Mouse (Mus musculus) kidney, embryonic 14.5 days (tissue): Measurements from ENCODE around the gene Gprin2. TPM values are rescaled to one million over a fixed set of nuclear protein-coding genes. Genes with fewer than 3 reads are reported as not detected.

ENCODE experiments used
- ATAC-seq: fragments of 200-750 bp; cut with Nextera tagmentation; 2 replicates; pipeline ENCODE4 v1.8.0; 2017; ENCODE audit warnings: moderate number of reproducible peaks, mild to moderate bottlenecking, moderate TSS enrichment, moderate library complexity; ENCODE audit not compliant: low FRiP score, low TSS enrichment
- H3K27ac ChIP-seq: fragments of 300-500 bp; sonication (generic); 2 replicates; pipeline ENCODE4 v1.5.1; 2014; ENCODE audit warnings: low read depth, mild to moderate bottlenecking, low read length, moderate library complexity, mixed read lengths
- H3K27me3 ChIP-seq: fragments of 300-500 bp; sonication (generic); 2 replicates; pipeline ENCODE4 v1.6.1; 2014; ENCODE audit warnings: mild to moderate bottlenecking, low read length; ENCODE audit not compliant: control insufficient read depth, insufficient read depth
- H3K36me3 ChIP-seq: fragments of 300-500 bp; sonication (generic); 2 replicates; pipeline ENCODE4 v1.6.1; 2014; ENCODE audit warnings: low read length, mixed read lengths; ENCODE audit not compliant: control insufficient read depth, insufficient read depth
- H3K4me1 ChIP-seq: fragments of 300-500 bp; sonication (generic); 2 replicates; pipeline ENCODE4 v1.6.1; 2014; ENCODE audit warnings: low read length, mixed read lengths; ENCODE audit not compliant: control insufficient read depth, insufficient read depth
- H3K4me2 ChIP-seq: fragments of 300-500 bp; sonication (generic); replicated peaks from 2 replicates; pipeline ENCODE4 v1.6.1; 2014; ENCODE audit warnings: low read depth, mild to moderate bottlenecking, low read length
- H3K4me3 ChIP-seq: fragments of 300-500 bp; sonication (generic); 2 replicates; pipeline ENCODE4 v1.5.1; 2014; ENCODE audit warnings: mild to moderate bottlenecking, low read length
- H3K9ac ChIP-seq: fragments of 300-500 bp; sonication (generic); 2 replicates; pipeline ENCODE4 v1.6.1; 2014; ENCODE audit warnings: low read depth, mild to moderate bottlenecking, low read length, moderate library complexity
- H3K9me3 ChIP-seq: fragments of 300-500 bp; sonication (generic); 2 replicates; pipeline ENCODE4 v1.6.1; 2016; ENCODE audit warnings: low read length; ENCODE audit not compliant: control insufficient read depth
- WGBS: fragments of 180-500 bp; shearing (Covaris S2); extraction: QIAGEN DNeasy Blood & Tissue Kit; methylation state at CpG from one replicate; pipeline ENCODE4 v1.1.7; 2014; 5-methylcytosine and 5-hydroxymethylcytosine counted together
- polyA plus RNA-seq: library from polyadenylated mRNA; unstranded; fragments of >200 nt; fragmentation: Nextera tagmentation; extraction: Ambion mirVana; gene quantifications from 2 replicates; pipeline ENCODE4 v1.2.1, GENCODE M21; 2014

The Gprin2 gene
- polyA plus RNA-seq, 1 experiment from 2014 or later, result 0.42 TPM

DNA sequence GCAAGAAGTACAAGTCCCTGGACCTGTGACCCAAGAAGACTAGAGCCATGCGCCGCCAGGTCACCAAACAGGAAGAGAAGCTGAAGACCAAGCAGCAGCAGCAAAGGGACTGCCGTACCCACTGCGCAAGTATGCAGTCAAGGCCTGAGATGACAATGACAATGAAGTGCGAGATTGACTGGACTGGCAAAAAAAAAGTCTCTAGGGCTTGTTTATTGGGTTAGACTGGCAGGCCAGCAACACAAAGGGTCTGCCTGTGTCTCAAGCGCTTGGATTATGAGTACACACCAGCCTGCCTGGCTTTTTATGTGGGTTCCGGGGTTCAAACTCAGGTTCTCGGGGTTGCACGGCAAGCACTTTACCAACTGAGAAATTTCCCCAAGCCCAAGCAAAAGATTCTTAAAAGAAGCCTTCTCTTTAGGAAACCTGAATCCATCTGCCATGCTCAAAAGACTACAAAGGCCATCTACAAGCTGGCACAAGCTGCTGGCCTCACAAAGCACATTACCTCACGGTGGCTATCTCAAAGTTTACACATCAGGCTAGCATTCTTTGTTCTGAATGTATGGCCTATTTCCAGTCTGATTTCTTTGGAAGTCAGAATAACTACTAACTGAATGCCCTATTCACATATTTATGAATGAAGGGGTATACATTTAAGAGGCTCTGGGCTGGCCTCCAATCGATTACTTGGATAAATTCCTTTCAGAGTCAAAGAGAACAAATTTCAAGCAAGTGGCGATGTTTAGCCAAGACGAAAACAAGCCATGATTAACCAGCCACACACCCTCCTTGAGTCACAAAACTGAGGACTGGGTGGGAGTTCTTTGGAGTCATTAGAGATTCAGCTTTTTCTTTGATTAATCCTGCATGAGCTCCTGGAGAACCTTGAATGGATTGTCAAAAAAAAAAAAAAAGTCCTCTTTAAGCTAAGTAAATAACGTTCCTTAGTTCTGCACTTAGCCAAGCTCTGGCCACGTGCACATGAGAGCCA, 61.5 kb downstream of the Gprin2 start:
- H3K4me1 ChIP-seq, result no peaks in the 10 kb centered on the region
- H3K9me3 ChIP-seq, result 0 out of 2 replicates have a peak, but pooled peaks cover 2% of the 10 kb centered on the region
- no peak for ATAC-seq
- no peaks in the 10 kb centered on the region for H3K27me3 ChIP-seq
- no peaks in the 10 kb centered on the region for H3K36me3 ChIP-seq
- no peak overlapping the region for H3K4me2 ChIP-seq
- no peak overlapping the region for H3K9ac ChIP-seq
- WGBS, result 93% methylated on average over 15 of the region's 15 CpGs
- H3K4me3 ChIP-seq, result no peak overlapping the region
- H3K27ac ChIP-seq, result no peak overlapping the region

Other genes starting within 250 kb of the Gprin2 start
- gene Rbp3, start 247.7 kb downstream of the Gprin2 start, polyA plus RNA-seq, result not detected in 2 replicates
- not detected in 2 replicates for gene Zfp488, start 222.9 kb downstream of the Gprin2 start, polyA plus RNA-seq
- not detected in 2 replicates for gene Gm30083, start 186.5 kb downstream of the Gprin2 start, polyA plus RNA-seq
- gene Gm5460, start 184.9 kb downstream of the Gprin2 start, polyA plus RNA-seq, result not detected in 2 replicates
- not detected in 2 replicates for gene Antxrl, start 148.9 kb downstream of the Gprin2 start, polyA plus RNA-seq
- 0.44 and 0.61 TPM in 2 replicates for gene Anxa8, start 115.7 kb downstream of the Gprin2 start, polyA plus RNA-seq
- not detected in 2 replicates for gene A630023A22Rik, start 98.9 kb downstream of the Gprin2 start, polyA plus RNA-seq
- 0.06 and 0.11 TPM in 2 replicates for gene Npy4r, start 49.2 kb downstream of the Gprin2 start, polyA plus RNA-seq
- 0.46 and 0.49 TPM in 2 replicates for gene Syt15, start 17.9 kb upstream of the Gprin2 start, polyA plus RNA-seq
- gene Shld2, start 108.8 kb upstream of the Gprin2 start, polyA plus RNA-seq, result 9.3 and 10.1 TPM in 2 replicates
- gene Glud1, start 109.1 kb upstream of the Gprin2 start, polyA plus RNA-seq, result 77.3 and 112 TPM in 2 replicates
- not detected in 2 replicates for gene Fam25c, start 153.8 kb upstream of the Gprin2 start, polyA plus RNA-seq
- gene Sncg, start 173.1 kb upstream of the Gprin2 start, polyA plus RNA-seq, result 7.5 and 10.0 TPM in 2 replicates
- gene Mmrn2, start 173.8 kb upstream of the Gprin2 start, polyA plus RNA-seq, result 7.9 and 12.1 TPM in 2 replicates